Mouse (Mus musculus) heart, postnatal 0 days (tissue): ENCODE measurements around the gene Vasn.

ENCODE experiments used
- CTCF ChIP-seq: IDR thresholded peaks from 2 replicates; pipeline ENCODE4 v1.5.1; 2016; ENCODE audit warnings: antibody characterized with exemption, control low read depth, low read depth
- EP300 ChIP-seq: IDR thresholded peaks from 2 replicates; pipeline ENCODE4 v1.6.1; 2016; ENCODE audit warnings: antibody characterized with exemption, low read depth

DNA sequence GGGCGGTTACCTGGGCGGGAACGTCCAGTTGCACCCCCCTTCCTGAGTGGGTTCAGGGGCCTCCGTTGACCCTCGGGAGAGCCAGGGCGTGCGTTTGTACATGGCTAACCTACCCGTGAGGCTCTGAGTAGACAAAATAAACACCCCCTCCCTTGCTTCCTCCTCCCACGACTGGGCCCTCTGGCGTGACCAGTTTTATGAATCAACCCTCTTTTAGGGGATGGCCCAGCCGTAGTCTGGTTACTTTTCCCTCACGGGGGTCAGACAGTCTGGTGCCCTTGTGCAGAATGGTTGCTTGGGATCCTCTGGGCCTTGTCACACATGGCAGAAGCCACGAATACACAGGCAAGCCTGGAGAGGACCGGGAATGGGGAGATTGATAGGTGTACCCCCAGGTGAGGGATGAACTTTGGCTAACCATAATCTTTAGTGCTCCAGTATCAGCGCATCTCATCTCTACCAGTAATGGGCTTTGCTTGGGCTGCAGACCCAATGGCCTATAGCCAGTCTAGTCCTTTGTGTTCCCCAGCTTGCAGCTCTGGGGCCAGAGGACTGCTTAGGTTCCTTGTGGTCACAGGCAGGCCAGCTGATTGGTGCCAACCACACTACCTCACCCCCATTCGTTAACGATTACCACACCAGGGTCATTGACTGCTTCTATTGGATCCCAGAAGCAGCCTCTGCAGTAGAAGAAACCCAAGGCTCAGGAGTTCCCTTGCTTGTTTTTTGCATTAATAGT is 695 bp downstream of the Vasn start:
- TF ChIP-seq EP300 = no peak
- no peak for TF ChIP-seq CTCF
